Mouse (Mus musculus) kidney, postnatal 0 days (tissue): Measurements from ENCODE around the gene Ebna1bp2. TPM values are rescaled to one million over a fixed set of nuclear protein-coding genes. Genes with fewer than 3 reads are reported as not detected.

Experiments
- ATAC-seq: fragments of 200-750 bp; cut with Nextera tagmentation; replicated peaks from 2 replicates; pipeline ENCODE4 v1.8.0; 2017; ENCODE audit warnings: low read depth, moderate number of reproducible peaks, moderate TSS enrichment, moderate library complexity; ENCODE audit not compliant: low FRiP score
- DNase-seq: peaks from one replicate; pipeline ENCODE4 v3.0.0-alpha.2; 2016; ENCODE audit warnings: low spot score
- H3K27ac ChIP-seq: fragments of 300-500 bp; sonication (generic); 2 replicates; pipeline ENCODE4 v1.5.1; 2014; ENCODE audit warnings: mild to moderate bottlenecking
- H3K27me3 ChIP-seq: fragments of 300-500 bp; sonication (generic); 2 replicates; pipeline ENCODE4 v1.6.1; 2014; ENCODE audit warnings: low read length, mixed read lengths; ENCODE audit not compliant: insufficient read depth
- H3K36me3 ChIP-seq: fragments of 300-500 bp; sonication (generic); 2 replicates; pipeline ENCODE4 v1.6.1; 2014; ENCODE audit warnings: low read length, mixed read lengths; ENCODE audit not compliant: insufficient read depth
- H3K4me1 ChIP-seq: fragments of 300-500 bp; sonication (generic); replicated peaks from 2 replicates; pipeline ENCODE4 v1.6.1; 2014; ENCODE audit warnings: antibody characterized with exemption, low read length, mixed read lengths; ENCODE audit not compliant: insufficient read depth
- H3K4me2 ChIP-seq: fragments of 300-500 bp; sonication (generic); 2 replicates; pipeline ENCODE4 v1.6.1; 2014; ENCODE audit warnings: mild to moderate bottlenecking, low read length, moderate library complexity, mixed read lengths
- H3K4me3 ChIP-seq: fragments of 300-500 bp; sonication (generic); replicated peaks from 2 replicates; pipeline ENCODE4 v1.5.1; 2014; ENCODE audit warnings: low read depth, low read length
- H3K9ac ChIP-seq: fragments of 300-500 bp; sonication (generic); 2 replicates; pipeline ENCODE4 v1.6.1; 2014; ENCODE audit warnings: low read depth, low read length
- H3K9me3 ChIP-seq: fragments of 300-500 bp; sonication (generic); replicated peaks from 2 replicates; pipeline ENCODE4 v1.6.1; 2016; ENCODE audit warnings: low read length, inconsistent platforms, mixed read lengths
- CTCF ChIP-seq: IDR thresholded peaks from 2 replicates; pipeline ENCODE4 v1.5.1; 2016; ENCODE audit warnings: antibody characterized with exemption, low read depth, mild to moderate bottlenecking, moderate library complexity
- WGBS: fragments of 180-500 bp; shearing (Covaris S2); extraction: QIAGEN DNeasy Blood & Tissue Kit; methylation state at CpG from one replicate; pipeline ENCODE4 v1.1.7; 2014; 5-methylcytosine and 5-hydroxymethylcytosine counted together
- polyA plus RNA-seq: library from polyadenylated mRNA; unstranded; fragments of >200 nt; fragmentation: Nextera tagmentation; extraction: Ambion mirVana; gene quantifications from 2 replicates; pipeline ENCODE4 v1.2.1, GENCODE M21; 2015

Gene Ebna1bp2
- polyA plus RNA-seq, 1 experiment from 2014 or later, result 139 TPM

DNA sequence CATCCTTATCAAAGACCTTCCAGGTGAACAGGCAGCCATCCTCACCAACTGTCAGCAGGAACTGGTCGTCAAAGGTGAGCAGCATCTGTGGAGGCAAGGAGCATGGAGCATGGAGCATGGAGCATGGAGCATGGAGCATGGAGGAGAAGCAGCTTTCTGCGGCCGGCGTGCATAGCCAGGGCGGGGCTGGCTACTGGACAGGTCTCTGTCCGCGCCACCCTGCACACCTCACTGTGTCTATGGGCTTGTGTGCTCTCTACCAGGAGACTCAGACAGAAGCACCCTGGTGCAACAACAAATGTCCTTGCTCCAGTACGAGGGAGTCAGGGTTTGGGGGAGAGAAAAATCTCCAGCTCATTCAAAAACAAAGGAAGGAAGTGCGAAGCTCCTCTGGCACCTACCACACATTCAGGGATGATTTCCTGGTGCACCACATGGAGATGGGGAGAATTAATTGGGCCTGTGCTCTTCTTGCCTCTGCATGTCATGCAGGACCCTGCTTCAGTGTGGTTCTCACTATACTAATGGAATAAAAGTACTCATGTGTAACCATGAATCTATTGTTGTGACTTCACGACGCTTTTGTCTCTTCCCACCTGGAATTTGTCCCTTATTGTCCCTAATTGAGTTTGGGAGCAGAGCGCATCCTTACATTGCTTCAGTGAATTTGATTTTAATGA is 31.4 kb upstream of the Ebna1bp2 start:
- TF ChIP-seq CTCF, result no peak
- H3K4me1 ChIP-seq, result no peaks in the 10 kb centered on the region
- H3K9ac ChIP-seq, result no peak overlapping the region
- H3K36me3 ChIP-seq, result no peaks in the 10 kb centered on the region
- no peak overlapping the region for H3K4me3 ChIP-seq
- H3K27ac ChIP-seq, result no peak overlapping the region
- 66% methylated on average over 12 of the region's 12 CpGs for WGBS
- H3K4me2 ChIP-seq, result no peak overlapping the region
- ATAC-seq (no peak), DNase-seq (no peak)
- H3K27me3 ChIP-seq, result no peaks in the 10 kb centered on the region
- H3K9me3 ChIP-seq, result no peaks in the 10 kb centered on the region

DNA sequence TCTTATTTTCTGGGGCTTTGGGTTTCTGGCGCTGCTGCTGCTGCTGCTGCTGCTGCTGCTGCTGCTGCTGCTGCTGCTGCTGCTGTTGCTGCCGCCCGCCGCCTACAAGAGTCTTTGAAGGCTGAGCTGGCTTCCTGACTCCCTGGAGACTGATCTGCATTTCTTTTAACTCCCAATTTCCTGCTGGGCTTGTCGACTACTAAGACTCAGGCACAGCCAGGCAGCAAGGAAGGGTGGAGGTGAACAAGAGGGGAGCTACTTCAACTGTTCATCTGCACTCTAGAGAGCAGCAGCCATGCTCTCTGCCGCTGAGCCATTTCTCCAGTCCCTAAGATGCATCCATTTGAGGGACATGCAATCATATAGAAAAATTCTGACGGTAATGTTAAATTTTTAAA is 30.9 kb upstream of the Ebna1bp2 start:
- no peak overlapping the region for H3K27ac ChIP-seq
- DNase-seq (peak; percentile 11), ATAC-seq (no peak)
- H3K9me3 ChIP-seq, result no peaks in the 10 kb centered on the region
- H3K36me3 ChIP-seq, result no peaks in the 10 kb centered on the region
- no peak for TF ChIP-seq CTCF
- H3K27me3 ChIP-seq, result no peaks in the 10 kb centered on the region
- 5% methylated on average over 7 of the region's 7 CpGs for WGBS
- no peak overlapping the region for H3K4me3 ChIP-seq
- H3K4me2 ChIP-seq, result no peak overlapping the region
- no peaks in the 10 kb centered on the region for H3K4me1 ChIP-seq
- H3K9ac ChIP-seq, result no peak overlapping the region

DNA sequence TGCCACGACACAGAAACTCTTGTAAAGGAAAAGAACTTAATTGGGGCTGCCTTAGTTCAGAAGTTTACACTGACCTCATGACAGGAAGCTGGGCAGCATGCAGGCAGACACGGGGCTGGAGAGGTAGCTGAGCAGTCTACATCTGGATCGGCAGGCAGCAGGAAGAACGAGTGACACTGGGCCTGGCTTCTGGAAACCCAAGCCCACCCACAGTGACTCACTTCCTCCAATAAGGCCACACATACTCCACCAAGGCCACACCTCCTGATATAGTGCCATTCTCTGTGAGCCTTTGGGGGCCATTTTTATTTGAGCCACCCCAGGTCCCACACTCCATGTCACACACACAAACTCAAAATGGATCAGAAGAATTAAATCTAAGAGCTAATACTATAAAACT is 16.5 kb upstream of the Ebna1bp2 start:
- Histone ChIP-seq H3K4me3 (no peak overlapping the region), H3K27me3 (no peaks in the 10 kb centered on the region), H3K4me1 (no peaks in the 10 kb centered on the region), H3K9me3 (no peaks in the 10 kb centered on the region), H3K4me2 (no peak overlapping the region), H3K36me3 (no peaks in the 10 kb centered on the region), H3K27ac (no peak overlapping the region), H3K9ac (no peak overlapping the region)
- no peak for TF ChIP-seq CTCF
- no peak for DNase-seq
- no peak for ATAC-seq
- 37% methylated on average over 4 of the region's 4 CpGs for WGBS

DNA sequence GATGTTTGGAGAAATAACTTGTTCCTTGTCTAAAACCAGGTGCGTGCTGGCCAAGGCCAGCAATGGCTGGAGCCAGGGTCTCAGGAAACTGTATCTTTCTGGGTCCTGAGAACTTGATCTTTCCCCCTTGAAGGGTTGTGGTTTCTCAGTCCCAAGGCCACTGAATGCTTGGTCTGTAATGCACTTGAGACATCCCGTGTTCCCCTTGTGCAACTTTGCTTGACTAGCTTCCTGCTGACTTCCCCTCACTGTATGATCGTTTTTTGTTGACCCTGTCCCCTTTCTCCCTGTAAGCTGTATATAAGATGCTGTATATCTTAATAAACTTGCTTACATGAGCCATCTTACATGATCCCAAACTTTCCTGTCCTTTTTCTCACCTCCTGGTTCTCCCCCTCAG is 10.8 kb upstream of the Ebna1bp2 start:
- no peak overlapping the region for H3K4me3 ChIP-seq
- DNase-seq, result no peak
- no peak for ATAC-seq
- H3K27ac ChIP-seq, result no peak overlapping the region
- no peaks in the 10 kb centered on the region for H3K9me3 ChIP-seq
- no peaks in the 10 kb centered on the region for H3K27me3 ChIP-seq
- H3K36me3 ChIP-seq, result no peaks in the 10 kb centered on the region
- H3K9ac ChIP-seq, result no peak overlapping the region
- WGBS, result 56% methylated on average over 3 of the region's 3 CpGs
- H3K4me2 ChIP-seq, result no peak overlapping the region
- TF ChIP-seq CTCF, result no peak
- no peaks in the 10 kb centered on the region for H3K4me1 ChIP-seq

DNA sequence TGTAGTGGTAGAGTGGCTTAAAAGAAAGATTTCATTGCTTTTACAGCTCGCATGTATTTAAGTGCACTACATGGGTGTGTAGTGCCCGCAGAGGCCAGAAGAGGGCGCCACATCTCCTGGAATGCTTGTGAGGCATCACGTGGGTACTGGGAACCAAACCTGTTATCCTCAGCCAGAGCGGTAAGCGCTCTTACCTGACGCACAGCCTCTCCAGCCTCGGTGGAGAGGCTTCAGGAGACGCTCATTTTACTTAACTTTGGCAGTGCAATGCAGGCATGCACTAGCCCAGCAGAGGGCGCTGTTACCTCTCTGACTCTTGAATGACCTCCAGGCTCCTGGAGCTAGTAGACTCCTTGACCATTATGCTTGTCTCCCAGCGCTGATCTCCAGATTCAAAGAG is 8.0 kb upstream of the Ebna1bp2 start:
- ATAC-seq, result no peak
- no peak overlapping the region for H3K27ac ChIP-seq
- no peaks in the 10 kb centered on the region for H3K36me3 ChIP-seq
- 27% methylated on average over 11 of the region's 11 CpGs for WGBS
- DNase-seq, result peak; percentile 18
- TF ChIP-seq CTCF, result peak; percentile 62
- no peaks in the 10 kb centered on the region for H3K4me1 ChIP-seq
- no peak overlapping the region for H3K4me3 ChIP-seq
- H3K27me3 ChIP-seq, result no peaks in the 10 kb centered on the region
- no peak overlapping the region for H3K4me2 ChIP-seq
- 0 out of 2 replicates have a peak, but pooled peaks cover 3% of the 10 kb centered on the region for H3K9me3 ChIP-seq
- no peak overlapping the region for H3K9ac ChIP-seq

DNA sequence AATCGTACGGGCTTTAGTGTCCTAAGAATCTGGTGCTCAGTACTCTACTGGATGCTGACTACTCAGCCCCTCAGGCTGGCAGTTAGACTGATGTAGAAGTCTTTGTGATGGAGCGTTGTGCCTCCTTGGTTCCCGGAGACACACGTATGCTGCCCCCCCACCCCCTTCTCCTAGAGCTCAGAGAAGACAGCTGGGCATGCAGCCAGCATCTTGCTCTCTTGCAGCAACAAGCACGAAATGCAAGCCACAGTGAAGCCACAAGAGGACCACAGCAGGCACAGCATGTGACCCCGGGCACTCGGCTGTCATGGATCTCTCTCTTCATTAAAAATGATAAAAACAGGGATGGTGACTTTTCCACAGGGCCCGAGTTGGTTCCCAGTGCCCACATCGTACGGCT is 5.2 kb upstream of the Ebna1bp2 start:
- Histone ChIP-seq H3K4me3 (no peak overlapping the region), H3K27me3 (no peaks in the 10 kb centered on the region), H3K27ac (no peak overlapping the region), H3K4me1 (no peaks in the 10 kb centered on the region), H3K9ac (no peak overlapping the region), H3K4me2 (no peak overlapping the region), H3K9me3 (0 out of 2 replicates have a peak, but pooled peaks cover 3% of the 10 kb centered on the region), H3K36me3 (no peaks in the 10 kb centered on the region)
- DNase-seq (no peak), ATAC-seq (no peak)
- WGBS, result 75% methylated on average over 11 of the region's 11 CpGs
- TF ChIP-seq CTCF, result no peak

DNA sequence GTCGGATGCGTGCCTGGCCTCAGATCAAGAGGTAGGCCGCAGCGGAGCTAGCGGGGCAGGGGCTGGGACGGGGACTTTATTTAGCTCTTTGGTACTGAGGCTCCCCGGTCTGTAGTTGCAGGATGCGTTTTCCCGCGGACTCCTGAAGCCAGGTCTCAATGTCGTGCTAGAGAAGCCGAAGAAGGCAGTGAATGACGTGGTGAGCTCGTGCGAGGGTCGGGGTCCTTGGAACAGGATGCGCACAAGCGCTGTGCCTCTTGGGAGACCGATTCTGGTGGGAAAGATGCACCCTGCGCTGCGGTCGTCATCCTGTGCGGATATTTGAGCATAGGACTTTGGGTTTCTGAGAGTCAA is 345 bp downstream of the Ebna1bp2 start:
- Histone ChIP-seq H3K4me1 (0 out of 2 replicates have a peak, but pooled peaks cover 3% of the 10 kb centered on the region), H3K36me3 (peaks cover 26% of the 10 kb centered on the region), H3K4me3 (peak overlapping the region; percentile 53), H3K27ac (0 out of 2 replicates have a peak overlapping the region, but pooled peaks have one; percentile 15), H3K27me3 (no peaks in the 10 kb centered on the region), H3K9ac (peak overlapping the region; percentile 66), H3K9me3 (0 out of 2 replicates have a peak, but pooled peaks cover 3% of the 10 kb centered on the region), H3K4me2 (peak overlapping the region; percentile 88)
- ATAC-seq, result 0 out of 2 replicates have a peak, but pooled peaks have one; percentile 20
- no peak for TF ChIP-seq CTCF
- DNase-seq, result peak; percentile 21
- WGBS, result under 1% methylated on average over 23 of the region's 23 CpGs
